Mouse (Mus musculus): ENCODE results near the gene Igf1r. TPM values are rescaled to one million over a fixed set of nuclear protein-coding genes. Genes with fewer than 3 reads are reported as not detected.
"Not testable (repeated sequence)": the region's sequence is repeated elsewhere in the genome, so short reads cannot be mapped to it uniquely, and the experiment has no call there.

Igf1r gene
- polyA plus RNA-seq, 1 experiment from 2014 or later = 24.9 TPM

- DNase-seq (ENCODE audit: low spot score) = no peak
- Histone ChIP-seq H3K27ac (no peak overlapping the region), H3K27me3 (ENCODE audit: insufficient read depth, poor library complexity, severe bottlenecking) (peaks cover 35% of the 10 kb centered on the region), H3K9me3 (no peaks in the 10 kb centered on the region), H3K4me3 (no peak overlapping the region), H3K4me1 (peaks cover 13% of the 10 kb centered on the region), H3K36me3 (no peaks in the 10 kb centered on the region)
- 77% methylated on average over 5 of the region's 5 CpGs for WGBS
Observed at GRCm38 (mm10) chr7:68281341-68281740, 328.7 kb downstream of the Igf1r start.

DNA sequence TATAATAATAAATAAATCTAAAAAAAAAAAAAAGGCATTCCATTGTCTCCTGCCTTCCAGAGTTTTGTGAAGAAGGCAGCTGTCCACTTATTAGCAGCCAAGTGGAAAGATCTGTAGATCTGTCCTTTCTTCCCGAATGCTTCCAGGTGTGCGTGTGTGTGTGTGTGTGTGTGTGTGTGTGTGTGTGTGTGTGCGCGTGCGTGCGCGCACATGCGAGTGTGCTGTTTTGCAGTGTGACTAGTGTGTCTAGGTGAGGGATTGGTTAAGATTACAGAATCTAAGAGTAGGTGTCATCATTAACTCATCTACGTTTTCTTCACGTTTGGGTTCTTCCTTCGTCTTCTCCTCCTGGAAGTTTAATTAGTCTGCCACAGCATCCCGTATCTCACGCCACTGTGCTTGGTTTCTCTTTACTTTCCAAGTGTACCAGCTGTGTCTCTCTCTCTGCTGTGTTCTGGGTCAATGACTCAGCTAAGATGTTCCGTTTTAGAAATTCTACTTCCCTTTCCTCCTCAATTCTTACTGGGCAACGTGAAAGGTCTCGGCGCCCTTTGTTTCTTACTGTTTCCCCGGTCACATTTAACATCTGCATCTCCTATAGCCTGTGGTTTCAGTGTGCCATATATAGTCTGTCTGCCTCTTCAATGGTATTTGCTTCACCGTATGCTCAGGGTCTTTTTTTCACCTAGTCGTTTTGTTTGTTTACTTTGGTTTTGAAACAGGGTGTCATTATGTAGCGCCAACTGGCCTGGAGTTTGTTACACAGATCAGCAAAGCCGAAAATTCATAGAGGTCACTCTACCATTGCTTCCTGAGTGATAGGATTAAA is 329.9 kb downstream of the Igf1r start:
- H3K4me1 ChIP-seq = peaks cover 11% of the 10 kb centered on the region
- no peak for DNase-seq (ENCODE audit: low spot score)
- no peaks in the 10 kb centered on the region for H3K9me3 ChIP-seq
- H3K27ac ChIP-seq = no peak overlapping the region
- 82% methylated on average over 22 of the region's 22 CpGs for WGBS
- H3K27me3 ChIP-seq (ENCODE audit: insufficient read depth, poor library complexity, severe bottlenecking) = peaks cover 24% of the 10 kb centered on the region
- H3K36me3 ChIP-seq = no peaks in the 10 kb centered on the region
- H3K4me3 ChIP-seq = no peak overlapping the region

GRCm38 (mm10) chr7:68283133-68283520 is 330.5 kb downstream of the Igf1r start:
- WGBS = 71% methylated on average over 4 of the region's 4 CpGs
- H3K27me3 ChIP-seq (ENCODE audit: insufficient read depth, poor library complexity, severe bottlenecking) = peaks cover 19% of the 10 kb centered on the region

More at GRCm38 (mm10) chr7:68283133-68283520, 330.5 kb downstream of the Igf1r start:
- not testable (repeated sequence) for H3K4me3 ChIP-seq; H3K9me3 ChIP-seq; H3K36me3 ChIP-seq; DNase-seq (ENCODE audit: low spot score); H3K27ac ChIP-seq
- H3K4me1 ChIP-seq = peaks cover 11% of the 10 kb centered on the region

Other genes starting within 250 kb of the Igf1r start
- 5.1 and 7.1 TPM in 2 replicates for gene Synm, start 193.1 kb upstream of the Igf1r start, polyA plus RNA-seq (2016; fragmentation: Nextera tagmentation; extraction: Ambion mirVana)